Mouse (Mus musculus) urinary bladder, postnatal 25 days (tissue): ENCODE data around the gene Rnase2b.
"Not testable (repeated sequence)": the region's sequence is repeated elsewhere in the genome, so short reads cannot be mapped to it uniquely, and the experiment has no call there.

Experiments used
- DNase-seq: peaks from one replicate; pipeline ENCODE4 v3.0.0; 2022; ENCODE audit warnings: low spot score

The Rnase2b gene

DNA sequence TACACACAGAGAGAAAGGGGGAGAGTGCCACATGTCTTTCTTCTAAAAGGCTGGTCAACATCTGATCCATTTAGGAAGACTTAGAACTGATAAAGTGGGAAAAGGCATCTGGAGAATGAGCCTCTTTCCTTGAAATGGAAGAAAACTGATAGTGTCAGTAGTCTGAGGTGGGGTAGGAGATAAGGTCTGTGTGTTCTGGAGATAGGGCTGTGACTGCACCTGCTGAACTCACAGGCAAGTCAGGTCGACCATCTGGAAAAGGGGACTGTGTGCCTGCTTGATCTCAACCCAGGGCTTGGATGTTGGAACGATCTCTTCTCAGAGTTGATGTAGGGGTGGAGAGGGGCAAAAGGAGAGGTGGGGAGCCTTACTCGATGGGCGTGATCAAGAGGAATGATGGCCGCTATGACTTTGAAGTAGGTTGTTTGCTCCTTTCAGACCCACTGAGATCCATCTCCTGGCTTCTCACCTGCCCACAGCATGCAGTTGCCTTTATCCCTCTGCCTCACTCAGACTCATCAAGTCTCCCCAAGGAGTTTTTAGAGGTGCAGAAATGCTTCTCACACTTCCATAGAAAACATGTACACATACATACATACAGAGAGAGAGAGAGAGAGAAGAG is 9.7 kb upstream of the Rnase2b start:
- DNase-seq = no peak

DNA sequence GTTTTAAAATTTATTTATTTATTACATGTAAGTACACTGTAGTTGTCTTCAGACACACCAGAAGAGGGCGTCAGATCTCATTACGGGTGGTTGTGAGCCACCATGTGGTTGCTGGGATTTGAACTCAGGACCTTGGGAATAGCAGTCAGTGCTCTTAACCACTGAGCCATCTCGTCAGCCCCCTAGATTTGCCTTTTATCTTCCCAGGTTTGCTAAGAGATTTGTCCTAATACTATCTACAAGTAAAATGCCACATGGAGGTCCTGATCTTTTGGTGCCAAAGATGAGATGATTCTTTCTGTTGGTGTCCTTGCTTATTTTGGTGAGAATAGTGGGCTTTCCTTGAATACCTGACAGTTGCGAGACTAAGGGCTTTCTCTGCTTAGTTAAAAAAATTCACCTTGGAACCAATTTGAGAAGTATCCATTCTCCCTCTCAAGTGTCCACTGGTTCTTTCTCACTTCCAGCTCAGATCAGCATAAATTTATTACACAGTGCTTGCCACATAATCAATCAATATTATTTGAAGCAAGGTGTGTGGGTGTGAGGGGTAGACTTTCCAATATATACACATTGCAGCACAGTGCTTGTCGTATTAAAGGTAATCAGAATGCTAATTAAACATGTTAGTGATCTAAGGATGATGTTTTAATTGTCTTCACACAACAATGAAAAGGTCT is 5.9 kb upstream of the Rnase2b start:
- no peak for DNase-seq

DNA sequence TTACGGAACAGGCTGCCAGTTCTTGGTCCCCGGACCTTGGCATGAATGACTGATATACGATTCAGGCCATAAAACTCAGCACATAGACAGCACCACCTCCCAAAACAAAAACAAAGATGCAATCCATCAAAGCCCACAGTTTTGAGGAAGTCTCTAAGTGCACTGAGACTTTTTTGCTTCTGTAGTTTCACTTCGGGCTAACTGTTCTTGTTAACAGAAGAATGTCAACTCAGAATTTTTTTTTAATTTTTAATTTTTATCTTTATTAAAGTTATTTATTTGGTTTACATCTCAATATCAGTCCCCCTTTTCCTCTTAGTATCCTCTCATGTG is 5.4 kb upstream of the Rnase2b start:
- DNase-seq = no peak

DNA sequence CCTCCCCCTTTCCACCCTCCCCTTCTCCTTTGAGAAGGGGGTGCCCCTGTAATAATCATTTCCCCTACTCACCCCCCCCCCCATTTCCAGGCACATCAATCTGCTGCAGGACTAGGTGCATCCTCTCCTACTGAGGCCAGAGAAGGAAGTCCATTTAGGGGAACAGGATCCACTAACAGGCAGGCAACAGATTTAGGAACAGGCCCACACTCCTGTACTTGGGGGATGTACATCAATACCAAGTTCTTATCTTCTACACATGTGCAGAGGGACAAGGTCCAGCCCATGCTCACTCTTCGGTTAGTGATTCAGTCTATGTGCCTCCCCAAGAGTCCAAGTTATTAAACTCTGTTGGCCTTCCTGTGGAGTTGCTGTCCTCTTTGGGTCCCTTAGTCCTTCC is 5.0 kb upstream of the Rnase2b start:
- no peak for DNase-seq

DNA sequence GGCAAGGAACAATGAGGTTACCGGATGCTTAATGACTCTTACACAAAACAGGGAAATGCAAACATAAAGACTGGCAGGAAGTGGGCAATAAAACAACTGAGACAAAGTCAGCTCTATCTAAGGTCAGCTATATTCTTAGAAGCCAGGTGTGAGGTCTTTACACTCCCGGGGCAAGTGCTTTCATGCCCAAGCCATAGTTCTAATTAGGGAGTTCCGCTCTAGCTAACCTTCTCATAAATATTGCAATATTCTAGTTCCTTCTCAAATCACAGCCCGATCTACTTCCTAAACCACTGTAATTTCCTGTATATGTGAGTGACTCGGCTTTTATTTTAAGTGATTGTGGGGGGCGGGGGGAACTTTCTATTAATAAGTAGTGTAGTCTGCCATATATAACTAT is 1.3 kb downstream of the Rnase2b start:
- not testable (repeated sequence) for DNase-seq

DNA sequence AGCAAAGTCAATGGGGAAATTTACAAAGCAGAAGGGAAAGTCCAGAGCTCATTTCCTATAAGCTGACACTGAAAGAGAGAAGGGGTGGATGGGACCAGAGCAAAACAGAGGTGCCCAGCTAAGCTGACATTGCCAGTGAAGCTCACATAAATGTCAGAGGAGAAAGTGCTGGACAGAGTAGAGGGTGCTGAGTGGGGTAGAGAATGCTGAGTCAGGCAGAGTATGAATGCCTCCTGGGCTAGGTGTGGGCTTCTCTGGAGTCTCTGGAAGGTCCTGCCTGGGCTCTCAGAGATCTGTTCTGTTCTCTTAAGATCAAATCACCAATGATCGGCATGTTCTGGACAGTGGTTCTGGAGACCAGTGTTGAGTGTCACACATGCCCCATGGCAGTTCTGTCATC is 3.4 kb downstream of the Rnase2b start:
- no peak for DNase-seq

DNA sequence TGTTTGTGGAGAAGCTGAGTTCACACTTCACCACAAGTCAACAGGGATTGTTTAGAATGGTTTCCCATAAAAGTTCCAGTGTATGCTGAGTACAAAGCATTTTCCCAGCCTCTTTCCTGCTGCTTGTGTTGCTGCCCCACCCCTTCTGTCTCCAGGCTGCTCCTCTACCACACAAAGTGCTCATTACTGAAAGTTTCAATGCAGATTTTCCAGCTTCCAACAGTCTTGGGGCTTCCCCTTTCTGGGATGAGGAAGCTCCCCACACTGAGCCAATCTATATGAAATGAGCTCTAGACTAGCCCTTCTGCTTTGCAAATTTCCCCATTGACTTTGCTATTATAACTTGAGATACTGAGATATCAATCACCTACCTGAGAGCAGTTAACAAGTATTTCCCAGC is 4.0 kb downstream of the Rnase2b start:
- DNase-seq = no peak

DNA sequence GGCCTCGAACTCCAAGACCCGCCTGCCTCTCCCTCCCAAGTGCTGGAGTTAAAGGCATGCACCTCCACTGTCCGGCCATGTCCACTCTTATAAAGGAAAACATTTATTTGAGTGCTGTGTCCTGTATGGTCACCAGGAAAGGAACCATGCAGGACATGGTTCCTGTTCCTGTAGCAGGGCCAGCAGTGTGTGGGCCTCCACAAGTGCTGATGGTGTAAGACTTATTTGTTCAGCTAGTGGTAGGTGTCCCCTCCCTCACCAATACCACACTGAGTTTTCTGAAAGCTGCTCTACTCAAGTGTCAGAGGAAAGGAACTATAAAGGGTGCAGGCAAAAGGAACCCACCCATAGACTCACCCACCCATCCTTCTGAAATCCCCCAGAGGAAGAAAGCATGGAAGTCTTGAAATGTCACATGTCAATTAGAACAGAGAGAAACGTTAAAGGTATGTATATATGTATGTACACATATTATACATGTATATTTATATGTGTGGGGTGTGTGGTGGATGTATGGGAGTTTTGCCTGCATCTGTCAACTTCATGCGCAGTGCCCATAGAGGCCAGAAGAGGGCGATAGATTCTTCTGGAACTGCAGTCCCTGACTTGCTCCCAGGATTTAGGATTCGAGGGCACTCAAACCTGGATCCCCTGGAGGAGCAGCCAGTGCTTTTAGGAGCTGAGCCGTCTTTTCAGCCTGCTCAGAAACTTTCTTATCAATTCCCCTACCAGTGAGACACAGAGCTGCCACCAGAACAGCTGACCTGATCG is 10.2 kb downstream of the Rnase2b start:
- peak; percentile 26 for DNase-seq

DNA sequence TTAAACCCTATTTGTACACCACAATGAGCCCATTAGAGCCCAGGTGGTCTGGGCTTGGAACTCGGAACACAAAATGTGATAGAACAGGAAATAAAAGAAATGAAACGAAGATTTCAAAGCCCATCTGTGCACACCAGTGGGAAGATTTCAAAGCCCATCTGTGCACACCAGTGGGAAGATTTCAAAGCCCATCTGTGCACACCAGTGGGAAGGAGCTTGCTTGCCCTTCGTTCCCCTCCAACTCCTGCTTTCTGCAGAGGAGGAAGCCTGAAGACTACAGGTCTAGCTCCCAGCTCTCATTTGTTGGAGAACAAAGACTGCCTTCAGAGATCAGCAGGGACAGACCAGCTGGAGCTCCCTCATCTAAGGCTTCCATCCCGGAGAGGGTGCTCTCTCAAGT is 10.9 kb downstream of the Rnase2b start:
- not testable (repeated sequence) for DNase-seq

DNA sequence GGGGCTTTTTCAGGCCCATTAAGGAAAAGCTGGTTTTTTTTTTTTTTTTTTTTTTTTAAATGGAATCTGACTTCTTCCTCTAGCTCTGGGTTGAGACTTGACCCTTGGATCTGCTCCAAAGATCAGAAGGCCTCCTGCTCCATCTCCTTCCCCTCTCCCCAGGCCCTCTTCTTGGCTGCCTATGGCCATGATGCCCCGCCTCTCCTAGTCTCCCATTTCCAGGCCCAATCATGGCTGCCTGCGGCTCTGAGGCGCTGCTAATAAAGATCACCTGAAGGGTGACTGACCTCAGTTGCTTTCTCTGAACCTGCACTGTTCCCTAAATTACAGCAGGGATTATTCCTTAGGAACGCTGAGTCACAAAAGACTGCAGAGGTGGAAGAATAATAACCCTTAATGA is 11.8 kb downstream of the Rnase2b start:
- DNase-seq = no peak

DNA sequence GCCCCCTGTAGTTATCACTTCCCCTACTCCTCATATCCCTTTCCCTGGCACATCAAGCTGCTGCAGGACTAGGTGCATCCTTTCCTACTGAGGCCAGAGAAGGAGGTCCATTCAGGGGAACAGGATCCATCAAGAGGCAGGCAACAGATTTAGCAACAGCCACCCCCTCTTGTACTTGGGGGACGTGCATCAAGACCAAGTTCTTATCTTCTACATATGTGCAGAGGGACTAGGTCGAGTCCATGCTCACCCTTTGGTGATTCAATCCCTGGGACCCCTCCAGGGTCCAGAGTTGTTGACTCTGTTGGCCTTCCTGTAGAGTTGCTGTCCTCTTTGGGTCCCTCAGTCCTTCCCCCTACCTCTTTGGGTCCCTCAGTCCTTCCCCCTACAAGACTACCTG is 19.0 kb downstream of the Rnase2b start:
- not testable (repeated sequence) for DNase-seq

DNA sequence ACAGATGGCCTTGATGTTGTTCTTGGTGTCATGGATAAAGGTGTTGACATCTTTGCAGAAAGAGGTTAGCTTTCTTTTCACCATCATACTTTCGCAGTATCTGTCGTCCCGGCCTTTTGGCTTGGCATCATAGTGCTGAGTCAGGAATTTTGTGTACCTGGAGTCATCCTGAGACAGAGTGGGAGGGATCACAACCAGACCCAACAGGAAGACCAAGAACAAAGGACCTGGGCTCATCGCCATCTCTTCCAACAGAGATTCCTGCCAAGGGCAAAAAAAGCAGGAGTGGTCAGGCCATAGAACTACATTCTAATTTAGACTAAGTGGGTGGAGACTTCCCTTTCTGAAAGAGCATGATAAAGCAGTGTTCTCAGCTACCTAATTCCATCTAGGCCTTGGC is 33.6 kb downstream of the Rnase2b start:
- DNase-seq = no peak

DNA sequence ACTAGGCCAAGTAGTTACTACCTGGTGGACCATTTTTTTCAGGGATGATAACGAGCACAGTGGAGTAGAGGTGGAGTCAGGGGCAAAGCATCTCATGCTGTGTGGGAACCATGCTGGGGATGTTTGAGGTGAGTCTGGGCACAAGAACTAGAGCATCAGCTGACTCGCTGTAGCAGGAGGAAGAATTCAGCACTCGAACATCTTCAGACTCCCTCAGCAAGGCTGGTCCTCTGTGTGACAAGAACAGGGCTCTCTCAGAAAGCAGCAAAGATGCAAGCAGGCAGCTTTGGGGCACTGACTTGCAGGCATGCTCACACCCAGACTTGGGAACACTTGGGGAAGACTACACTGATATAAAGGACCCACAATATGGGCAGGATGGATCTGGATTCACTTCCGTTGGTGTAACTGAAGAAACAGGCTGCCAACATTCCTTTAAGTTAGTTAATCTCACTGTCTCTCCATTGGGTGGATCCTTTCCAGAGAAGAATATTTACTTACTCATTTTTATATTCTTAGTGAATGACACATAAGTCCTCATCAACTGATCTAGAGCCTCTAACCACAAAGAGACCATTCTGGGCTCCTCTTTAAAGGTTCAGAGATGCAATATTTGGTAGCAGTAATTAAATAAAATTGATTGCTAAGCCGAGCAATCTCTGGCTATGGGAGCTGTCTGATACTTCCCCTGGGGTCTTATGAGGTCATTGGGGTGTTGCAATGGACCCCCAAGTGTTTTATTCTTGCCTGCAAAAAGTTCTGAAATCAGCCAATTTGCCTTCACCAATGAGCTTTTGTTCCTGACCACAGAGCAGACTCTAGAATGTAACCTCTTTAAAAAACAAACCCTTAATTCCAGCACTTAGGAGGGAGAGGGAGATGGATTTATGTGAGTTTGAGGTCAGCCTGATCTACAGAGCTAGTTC is 37.3 kb downstream of the Rnase2b start, which contains the start of gene Ang2:
TSS of gene Ang2 (minus strand) at position 51 of the 926 bp plus-strand sequence.
- DNase-seq = no peak

DNA sequence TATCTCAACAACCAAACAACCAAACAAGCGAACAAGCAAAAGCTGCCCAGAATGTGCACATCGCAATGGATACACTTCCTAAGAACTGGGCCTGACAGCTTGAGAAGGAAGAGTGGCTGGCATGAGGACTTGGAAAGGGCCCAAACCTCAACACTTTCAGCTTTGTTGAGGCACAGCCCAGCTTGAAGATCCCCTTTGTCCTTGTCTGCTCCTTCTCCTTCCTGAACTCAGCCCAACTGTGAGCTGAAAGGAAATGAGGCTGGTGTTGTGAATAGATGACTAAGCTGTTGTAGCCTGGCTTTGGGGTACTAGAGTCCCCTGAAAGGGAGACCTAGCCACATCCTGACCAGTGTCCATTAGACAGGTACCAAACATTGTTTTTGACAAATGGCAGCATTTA is 38.0 kb downstream of the Rnase2b start:
- DNase-seq = no peak

DNA sequence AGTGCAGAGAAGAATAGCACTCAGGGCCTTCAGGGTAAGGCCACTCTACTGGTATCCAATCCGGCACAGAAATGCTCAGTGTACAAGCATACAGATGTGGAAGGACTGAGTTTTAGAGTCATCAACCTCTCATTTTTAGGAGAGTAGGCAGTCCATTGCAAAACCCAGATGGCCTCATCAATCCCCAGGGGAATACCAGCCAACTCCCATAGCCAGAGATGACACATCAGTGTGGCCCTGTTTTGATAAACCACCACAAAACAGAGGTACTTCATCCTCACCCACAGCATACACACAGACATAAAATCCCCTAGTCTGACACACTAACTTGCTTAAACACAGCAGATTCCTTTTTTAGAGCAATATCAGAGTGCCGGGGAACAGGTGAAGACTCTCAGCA is 38.4 kb downstream of the Rnase2b start:
- DNase-seq = no peak

DNA sequence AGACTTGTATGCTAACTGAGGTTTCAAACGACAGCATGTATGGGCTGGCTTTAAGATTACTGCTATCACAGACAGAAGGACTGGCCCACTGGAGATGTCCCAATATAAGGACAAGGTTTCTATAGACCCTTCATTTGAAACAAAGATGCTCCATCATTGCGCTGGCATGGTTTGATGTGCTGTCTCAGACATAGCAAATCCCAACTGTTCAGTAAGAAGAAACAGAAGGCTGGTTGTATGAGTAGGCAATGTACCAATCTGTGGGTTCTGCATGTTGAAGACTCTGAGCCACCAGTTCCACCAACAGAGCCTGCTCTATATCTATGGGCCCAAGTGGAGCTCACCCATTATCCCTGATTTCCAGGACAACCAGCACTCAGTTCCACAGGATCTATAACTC is 41.1 kb downstream of the Rnase2b start, which contains the start of gene Ear14:
TSS of gene Ear14 (plus strand) at position 277 of the 400 bp plus-strand sequence.
- no peak for DNase-seq
